Mouse (Mus musculus) activated CD4-positive, CD25-positive, alpha-beta regulatory T cell, adult 4 months (primary cell): ENCODE data around the gene Mvb12a. TPM values are rescaled to one million over a fixed set of nuclear protein-coding genes. Genes with fewer than 3 reads are reported as not detected.
"Not testable (repeated sequence)": the region's sequence is repeated elsewhere in the genome, so short reads cannot be mapped to it uniquely, and the experiment has no call there.

Experiments used
- ATAC-seq: one replicate; pipeline ENCODE4 v1.8.0; 2017
- polyA plus RNA-seq, 2 experiments: library from polyadenylated mRNA; unstranded; fragments of 100-300 nt; shearing (Covaris generic); gene quantifications; one replicate each; pipeline ENCODE4 v1.2.1; 2017

Mvb12a gene
- 10 to 100 TPM; 59.3 to 71.7 TPM for polyA plus RNA-seq

GRCm38 (mm10) chr8:71542632-71543343 is at the start of gene Mvb12a:
Gene Mvb12a, plus strand, starts transcription at chr8:71542922.
- peak; percentile 98 for ATAC-seq

- ATAC-seq: peak; percentile 40
Observed at GRCm38 (mm10) chr8:71495039-71495438, 47.7 kb upstream of the Mvb12a start.

GRCm38 (mm10) chr8:71495811-71496210 is 46.9 kb upstream of the Mvb12a start:
- no peak for ATAC-seq

GRCm38 (mm10) chr8:71496481-71496880 is 46.2 kb upstream of the Mvb12a start:
- no peak for ATAC-seq

GRCm38 (mm10) chr8:71497077-71497645 is 45.6 kb upstream of the Mvb12a start:
- ATAC-seq: no peak

GRCm38 (mm10) chr8:71497881-71498501 is 44.7 kb upstream of the Mvb12a start:
- ATAC-seq: no peak

- no peak for ATAC-seq
Observed at GRCm38 (mm10) chr8:71498816-71499690, 43.7 kb upstream of the Mvb12a start.

- ATAC-seq: no peak
Observed at GRCm38 (mm10) chr8:71504349-71504748, 38.4 kb upstream of the Mvb12a start.

GRCm38 (mm10) chr8:71505326-71505725 is 37.4 kb upstream of the Mvb12a start:
- no peak for ATAC-seq

GRCm38 (mm10) chr8:71505979-71506378 is 36.7 kb upstream of the Mvb12a start:
- no peak for ATAC-seq

GRCm38 (mm10) chr8:71507589-71508104 is 35.1 kb upstream of the Mvb12a start:
- no peak for ATAC-seq

- ATAC-seq: no peak
Observed at GRCm38 (mm10) chr8:71509316-71509715, 33.4 kb upstream of the Mvb12a start.

- no peak for ATAC-seq
Observed at GRCm38 (mm10) chr8:71511644-71512043, 31.1 kb upstream of the Mvb12a start, which contains the start of gene Plvap. Gene Plvap, minus strand, starts transcription at chr8:71511752.

- ATAC-seq: no peak
Observed at GRCm38 (mm10) chr8:71513018-71513754, 29.5 kb upstream of the Mvb12a start.

GRCm38 (mm10) chr8:71515043-71515442 is 27.7 kb upstream of the Mvb12a start:
- ATAC-seq: no peak

GRCm38 (mm10) chr8:71516786-71517185 is 25.9 kb upstream of the Mvb12a start:
- ATAC-seq: no peak

- ATAC-seq: not testable (repeated sequence)
Observed at GRCm38 (mm10) chr8:71519037-71519825, 23.5 kb upstream of the Mvb12a start.

GRCm38 (mm10) chr8:71521634-71522033 is 21.1 kb upstream of the Mvb12a start:
- ATAC-seq: peak; percentile 78

GRCm38 (mm10) chr8:71525226-71526050 is 17.3 kb upstream of the Mvb12a start, which contains the start of gene Ccdc194:
Gene Ccdc194, minus strand, starts transcription at chr8:71525711.
- ATAC-seq: no peak

GRCm38 (mm10) chr8:71526272-71526671 is 16.4 kb upstream of the Mvb12a start:
- ATAC-seq: no peak
